Mouse (Mus musculus) megakaryocyte-erythroid progenitor cell, adult 5-6 weeks (primary cell): ENCODE measurements at regions not wholly inside any gene's neighbourhood (a gene's known extent, or its start where the extent isn't known, plus 50 kb on each side); places are given as distances from the start of the nearest gene placed in this dataset.

Source experiments
- ATAC-seq: replicated peaks from 2 replicates; pipeline ENCODE4 v1.8.0; 2016; ENCODE audit warnings: mild to moderate bottlenecking, inconsistent platforms; ENCODE audit not compliant: severe bottlenecking, poor library complexity, low FRiP score, low TSS enrichment

- ATAC-seq: no peak
Observed at GRCm38 (mm10) chr2:169461491-169462039, 126.0 kb downstream of the Gm11011 start.

GRCm38 (mm10) chr2:169452956-169453355, 134.6 kb downstream of the Gm11011 start:
- no peak for ATAC-seq

GRCm38 (mm10) chr2:169450801-169451200, 136.7 kb downstream of the Gm11011 start:
- no peak for ATAC-seq

GRCm38 (mm10) chr2:169447495-169448280, 139.9 kb downstream of the Gm11011 start:
- no peak for ATAC-seq

GRCm38 (mm10) chr2:169445877-169446276, 141.7 kb downstream of the Gm11011 start:
- ATAC-seq: no peak

GRCm38 (mm10) chr2:169445371-169445770, 142.2 kb downstream of the Gm11011 start:
- ATAC-seq: no peak

- ATAC-seq: no peak
Observed at GRCm38 (mm10) chr2:169443271-169443670, 144.3 kb downstream of the Gm11011 start.

- no peak for ATAC-seq
Observed at GRCm38 (mm10) chr2:169431516-169431915, 156.0 kb downstream of the Gm11011 start.

GRCm38 (mm10) chr2:169429411-169429810, 158.1 kb downstream of the Gm11011 start:
- no peak for ATAC-seq

- ATAC-seq: no peak
Observed at GRCm38 (mm10) chr2:169424166-169424920, 163.2 kb downstream of the Gm11011 start.

- no peak for ATAC-seq
Observed at GRCm38 (mm10) chr2:169412361-169412760, 175.2 kb downstream of the Gm11011 start.

GRCm38 (mm10) chr2:169410080-169410479, 177.5 kb downstream of the Gm11011 start:
- ATAC-seq: no peak

GRCm38 (mm10) chr2:169404908-169405690, 182.4 kb downstream of the Gm11011 start:
- ATAC-seq: no peak

GRCm38 (mm10) chr2:169397758-169398157, 189.8 kb downstream of the Gm11011 start:
- no peak for ATAC-seq

- ATAC-seq: no peak
Observed at GRCm38 (mm10) chr2:169397013-169397412, 190.5 kb downstream of the Gm11011 start.

GRCm38 (mm10) chr2:169396294-169396693, 191.3 kb downstream of the Gm11011 start:
- no peak for ATAC-seq

GRCm38 (mm10) chr2:169389611-169390010, 197.9 kb downstream of the Gm11011 start:
- ATAC-seq: no peak

- ATAC-seq: no peak
Observed at GRCm38 (mm10) chr2:169388569-169388968, 199.0 kb downstream of the Gm11011 start.

GRCm38 (mm10) chr2:169387765-169388518, 199.6 kb downstream of the Gm11011 start:
- ATAC-seq: no peak
